Mouse (Mus musculus) layer of hippocampus, adult 2 months (tissue): ENCODE measurements around the gene Olfr1380. TPM values are rescaled to one million over a fixed set of nuclear protein-coding genes. Genes with fewer than 3 reads are reported as not detected.
"Not testable (repeated sequence)": the region's sequence is repeated elsewhere in the genome, so short reads cannot be mapped to it uniquely, and the experiment has no call there.

Source experiments
- DNase-seq, 2 experiments: peaks; one replicate each; pipeline ENCODE4 v3.0.0; 2022; ENCODE audit warnings: low spot score in 2 of 2
- H3K27ac ChIP-seq: fragments of 200-600 bp; 2 replicates; pipeline ENCODE4 v1.8.1; 2022
- H3K4me3 ChIP-seq: fragments of 200-600 bp; 2 replicates; pipeline ENCODE4 v1.8.1; 2022; ENCODE audit warnings: mild to moderate bottlenecking
- CTCF ChIP-seq: fragments of 200-600 bp; conservative IDR thresholded peaks from 2 replicates; pipeline ENCODE4 v1.8.1; 2022; ENCODE audit warnings: antibody characterized with exemption, mild to moderate bottlenecking, moderate library complexity
- long read RNA-seq, 2 experiments: library from polyadenylated mRNA; stranded (forward); transcript quantifications; one replicate each; pipeline ENCODE4 v2.0.0; 2021; ENCODE audit warnings: borderline mapping rate in 2 of 2
- total RNA-seq, 2 experiments: library from RNA; stranded (reverse); gene quantifications; 2 replicates each; pipeline ENCODE4 v1.2.3; 2021

The Olfr1380 gene
- not detected for total RNA-seq
- long read RNA-seq, experiment 1, result 0 reads
- long read RNA-seq, experiment 2, result 0 reads

DNA sequence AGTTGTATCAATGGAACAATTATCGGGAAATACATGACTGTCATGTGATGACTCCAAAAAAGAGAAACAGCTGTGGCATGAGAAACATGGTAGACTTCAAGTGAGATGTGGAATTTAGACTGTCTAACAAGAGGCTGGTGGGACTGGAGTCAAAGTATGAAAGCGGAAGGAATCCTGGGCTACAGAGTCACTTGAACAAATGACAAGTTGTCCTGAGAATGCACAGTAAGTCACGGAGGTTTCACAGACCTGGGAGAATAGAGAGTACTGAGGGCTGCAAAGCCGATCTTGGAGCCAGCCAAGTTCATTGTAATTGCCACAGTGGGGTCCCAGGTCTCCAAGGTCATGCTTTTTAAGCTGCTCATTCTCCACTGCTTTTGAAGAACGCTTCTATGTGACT lies at the start of gene Olfr1380:
Gene Olfr1380, plus strand, starts transcription at position 301 of the 400 bp plus-strand sequence.
- not testable (repeated sequence) for H3K27ac ChIP-seq, DNase-seq, H3K4me3 ChIP-seq

DNA sequence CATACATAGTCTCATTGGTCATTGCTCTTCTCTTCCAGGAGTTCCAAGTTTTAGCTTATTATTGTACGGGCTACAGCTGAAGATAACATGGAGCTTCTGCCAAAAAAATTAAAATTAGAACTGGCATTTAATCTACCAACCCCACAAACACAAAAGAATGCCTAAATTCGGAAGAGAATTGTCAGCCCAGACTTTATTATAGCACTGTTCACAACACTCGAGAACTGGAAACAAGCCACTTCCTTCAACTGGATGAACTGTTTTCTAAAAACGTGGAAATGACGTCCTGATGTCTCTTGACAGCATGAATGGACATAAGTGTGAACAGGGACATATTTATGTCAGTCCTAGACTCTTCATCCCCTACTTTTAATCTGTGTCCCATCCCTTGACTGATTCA lies 38.6 kb upstream of the Olfr1380 start:
- no peak for DNase-seq
- Histone ChIP-seq H3K4me3 (no peak overlapping the region), H3K27ac (no peak overlapping the region)
- no peak for TF ChIP-seq CTCF

- TF ChIP-seq CTCF, result no peak
- Histone ChIP-seq H3K4me3 (no peak within 1 kb of the TSS), H3K27ac (no peak within 1 kb of the TSS)
- DNase-seq, result no peak
These were observed 37.3 kb upstream of the Olfr1380 start, which contains the start of gene Olfr1383 for GRCm38 (mm10) chr11:49519348-49519747. Gene Olfr1383 (plus strand): TSS chr11:49519648.

DNA sequence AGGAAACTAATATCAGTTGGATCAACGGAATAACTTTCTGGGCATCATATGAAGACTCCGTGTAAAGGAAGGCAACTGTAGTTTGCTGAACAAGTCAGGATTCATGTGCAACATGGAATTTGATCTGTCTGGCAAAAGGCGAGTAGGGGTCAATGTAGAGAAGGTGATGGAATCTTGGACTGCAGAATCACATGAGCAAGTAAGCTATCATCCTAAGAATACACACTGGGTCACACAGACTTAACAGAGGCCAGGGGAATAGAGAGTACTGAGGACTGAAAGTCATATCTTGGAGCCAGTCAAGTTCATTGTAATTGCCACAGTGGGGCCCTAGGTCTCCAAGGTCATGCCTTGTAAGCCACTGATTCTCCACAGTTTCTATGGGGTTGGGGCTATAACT lies 28.7 kb upstream of the Olfr1380 start, which contains the start of gene Olfr1382:
Gene Olfr1382, plus strand, starts transcription at position 301 of the 400 bp plus-strand sequence.
- no peak for TF ChIP-seq CTCF
- no peak within 1 kb of the TSS for H3K4me3 ChIP-seq
- DNase-seq, result no peak
- no peak within 1 kb of the TSS for H3K27ac ChIP-seq

GRCm38 (mm10) chr11:49532761-49533160 lies 23.9 kb upstream of the Olfr1380 start:
- H3K27ac ChIP-seq, result no peak overlapping the region
- no peak for DNase-seq
- no peak for TF ChIP-seq CTCF
- no peak overlapping the region for H3K4me3 ChIP-seq

DNA sequence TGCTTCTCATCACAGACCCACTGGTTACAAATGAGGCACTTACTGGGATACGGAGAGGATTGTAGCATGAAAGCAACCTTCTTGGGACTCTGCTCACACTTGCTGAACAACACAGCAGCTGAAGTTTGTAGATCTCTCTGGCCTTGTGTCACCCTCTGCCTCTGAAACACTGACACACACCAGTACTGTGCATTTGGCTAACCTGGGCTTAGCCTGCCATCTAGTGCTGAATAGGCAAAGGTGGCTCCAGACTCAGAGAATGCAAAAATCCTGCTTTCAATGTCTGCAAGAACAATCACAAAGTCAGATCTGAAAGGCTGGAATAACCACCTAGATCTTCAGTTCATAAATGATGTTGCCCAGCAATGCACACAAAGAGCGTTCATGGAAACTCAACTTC lies 20.0 kb upstream of the Olfr1380 start:
- not testable (repeated sequence) for H3K27ac ChIP-seq, H3K4me3 ChIP-seq
- DNase-seq, result peak; percentile 18 to 38
- peak; percentile 66 for TF ChIP-seq CTCF

DNA sequence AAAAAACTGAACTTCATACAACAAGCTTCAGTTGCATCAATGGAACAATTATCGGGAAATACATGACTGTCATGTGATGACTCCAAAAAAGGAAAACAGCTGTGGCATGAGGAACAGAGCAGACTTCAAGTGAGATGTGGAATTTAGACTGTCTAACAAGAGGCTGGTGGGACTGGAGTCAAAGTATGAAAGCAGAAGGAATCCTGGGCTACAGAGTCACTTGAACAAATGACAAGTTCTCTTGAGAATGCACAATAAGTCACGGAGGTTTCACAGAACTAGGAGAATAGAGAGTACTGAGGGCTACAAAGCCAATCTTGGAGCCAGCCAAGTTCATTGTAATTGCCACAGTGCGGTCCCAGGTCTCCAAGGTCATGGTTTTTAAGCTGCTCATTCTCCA lies 13.5 kb upstream of the Olfr1380 start, which contains the start of gene Olfr1381:
Gene Olfr1381, plus strand, starts transcription at position 301 of the 400 bp plus-strand sequence.
- H3K27ac ChIP-seq, DNase-seq, H3K4me3 ChIP-seq: not testable (repeated sequence)

- not testable (repeated sequence) for DNase-seq, H3K4me3 ChIP-seq
- TF ChIP-seq CTCF, result peak; percentile 63
These were observed 2.6 kb upstream of the Olfr1380 start for GRCm38 (mm10) chr11:49554033-49554432.

GRCm38 (mm10) chr11:49575054-49575453 lies 18.4 kb downstream of the Olfr1380 start:
- TF ChIP-seq CTCF, result peak; percentile 58
- not testable (repeated sequence) for DNase-seq, H3K4me3 ChIP-seq, H3K27ac ChIP-seq

More at GRCm38 (mm10) chr11:49554033-49554432, 2.6 kb upstream of the Olfr1380 start:
- not testable (repeated sequence) for H3K27ac ChIP-seq

- not testable (repeated sequence) for H3K27ac ChIP-seq, H3K4me3 ChIP-seq, DNase-seq
These were observed 23.8 kb downstream of the Olfr1380 start for GRCm38 (mm10) chr11:49580452-49580851.

- no peak for TF ChIP-seq CTCF
- H3K4me3 ChIP-seq, result no peak overlapping the region
- no peak overlapping the region for H3K27ac ChIP-seq
- no peak for DNase-seq
These were observed 33.5 kb downstream of the Olfr1380 start for GRCm38 (mm10) chr11:49590213-49590612.

DNA sequence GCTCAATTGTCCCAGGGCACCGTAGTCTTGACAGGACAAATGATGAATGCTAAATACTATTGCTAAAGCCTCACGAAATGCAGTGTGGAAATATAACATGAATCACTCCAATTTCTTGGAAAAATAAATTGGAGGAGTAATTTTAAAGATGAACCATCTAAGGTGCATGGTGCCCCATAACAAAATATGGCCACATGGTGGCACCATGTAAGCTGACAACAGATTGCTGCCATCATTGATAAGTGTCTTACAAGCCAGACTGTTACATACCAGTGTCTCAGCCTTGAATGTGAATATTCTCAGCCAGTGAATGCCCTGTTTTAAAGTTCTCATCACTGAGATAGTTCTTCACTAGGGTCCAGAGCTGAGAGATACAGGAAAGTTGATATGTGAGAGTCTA lies 40.5 kb downstream of the Olfr1380 start:
- H3K4me3 ChIP-seq, DNase-seq, H3K27ac ChIP-seq: not testable (repeated sequence)
- TF ChIP-seq CTCF, result peak; percentile 56

DNA sequence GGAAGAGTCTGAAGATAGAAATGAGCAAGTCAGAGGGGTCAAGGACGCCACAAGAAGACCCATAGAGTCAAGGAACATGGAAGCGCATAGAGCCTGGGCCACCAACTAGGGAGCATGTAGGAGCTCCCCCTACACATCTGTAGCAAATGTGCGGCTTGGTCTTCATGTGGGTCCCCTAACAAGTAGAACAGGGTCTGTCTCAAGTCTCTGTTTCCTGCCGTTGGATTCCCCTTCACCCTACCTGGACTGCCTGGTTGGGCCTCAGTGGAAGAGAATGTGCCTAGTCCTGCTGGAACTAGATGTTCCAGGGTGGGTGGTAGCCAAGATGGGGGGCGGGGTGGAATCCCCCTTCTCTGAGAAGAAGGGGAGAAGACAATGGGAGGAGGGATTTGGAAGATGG lies 51.6 kb downstream of the Olfr1380 start:
- DNase-seq, H3K4me3 ChIP-seq: not testable (repeated sequence)

DNA sequence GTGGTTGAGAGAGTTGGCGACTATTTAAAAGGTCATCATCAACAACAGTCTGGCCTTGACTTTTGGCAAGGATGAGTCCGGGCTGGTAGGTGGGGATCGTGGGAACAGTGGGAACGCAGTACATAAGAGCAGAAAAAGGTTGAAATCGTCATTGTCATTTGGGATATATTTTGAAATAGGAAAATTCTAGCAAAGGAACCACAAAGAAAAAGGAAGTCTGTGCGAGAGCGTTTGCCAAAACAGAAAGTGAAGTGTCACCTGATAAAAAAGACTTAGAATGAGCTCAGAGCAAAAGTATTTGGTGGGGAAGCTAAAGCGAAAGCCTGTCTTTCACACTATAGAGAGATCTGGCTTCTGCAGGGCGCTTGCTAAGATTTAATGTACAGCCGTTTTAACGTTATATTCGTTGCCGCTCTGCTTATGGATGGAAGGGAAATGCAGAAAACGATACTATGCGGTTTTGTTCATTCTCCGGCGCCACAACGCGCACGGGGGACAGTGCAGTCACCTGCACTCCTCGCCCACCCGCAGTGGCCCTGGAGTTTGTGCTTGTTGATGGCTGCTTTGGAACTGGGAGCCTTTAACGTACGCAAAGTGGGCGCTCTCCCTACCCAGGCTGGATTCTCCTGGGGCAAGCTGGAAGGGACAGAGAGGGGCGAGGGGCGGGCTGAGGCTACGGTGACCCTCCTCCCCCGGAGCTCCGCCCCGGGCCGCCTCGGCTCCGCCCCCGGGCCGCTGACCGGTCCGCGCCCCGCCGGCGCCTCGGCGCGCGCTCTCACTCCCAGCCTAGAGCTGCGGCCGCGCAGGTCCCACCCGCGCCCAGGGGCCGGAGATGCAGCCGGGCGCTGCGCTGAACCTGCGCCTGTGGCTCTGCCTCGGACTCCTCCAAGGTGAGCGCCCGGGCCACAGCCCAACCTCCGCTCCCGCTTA lies 52.5 kb downstream of the Olfr1380 start, which contains the start of gene Flt4:
Gene Flt4, plus strand, starts transcription at position 326 of the 930 bp plus-strand sequence.
- Histone ChIP-seq H3K4me3 (peak within 1 kb of the TSS; percentile 44), H3K27ac (peak within 1 kb of the TSS; percentile 4; the same call in 1 of the 2 replicates)
- DNase-seq, result not testable (repeated sequence)

More for the DNA sequence above, 51.6 kb downstream of the Olfr1380 start:
- H3K27ac ChIP-seq, result not testable (repeated sequence)

- H3K4me3 ChIP-seq, result peak overlapping the region; percentile 37
- H3K27ac ChIP-seq, result peak overlapping the region; percentile 4; the same call in 1 of the 2 replicates
- not testable (repeated sequence) for DNase-seq
These were observed 53.5 kb downstream of the Olfr1380 start for GRCm38 (mm10) chr11:49609868-49610824.

GRCm38 (mm10) chr11:49611349-49611748 lies 54.7 kb downstream of the Olfr1380 start:
- not testable (repeated sequence) for H3K27ac ChIP-seq, H3K4me3 ChIP-seq, DNase-seq
